Mouse (Mus musculus): ENCODE results near the gene Ankrd65.

Ankrd65 gene

DNA sequence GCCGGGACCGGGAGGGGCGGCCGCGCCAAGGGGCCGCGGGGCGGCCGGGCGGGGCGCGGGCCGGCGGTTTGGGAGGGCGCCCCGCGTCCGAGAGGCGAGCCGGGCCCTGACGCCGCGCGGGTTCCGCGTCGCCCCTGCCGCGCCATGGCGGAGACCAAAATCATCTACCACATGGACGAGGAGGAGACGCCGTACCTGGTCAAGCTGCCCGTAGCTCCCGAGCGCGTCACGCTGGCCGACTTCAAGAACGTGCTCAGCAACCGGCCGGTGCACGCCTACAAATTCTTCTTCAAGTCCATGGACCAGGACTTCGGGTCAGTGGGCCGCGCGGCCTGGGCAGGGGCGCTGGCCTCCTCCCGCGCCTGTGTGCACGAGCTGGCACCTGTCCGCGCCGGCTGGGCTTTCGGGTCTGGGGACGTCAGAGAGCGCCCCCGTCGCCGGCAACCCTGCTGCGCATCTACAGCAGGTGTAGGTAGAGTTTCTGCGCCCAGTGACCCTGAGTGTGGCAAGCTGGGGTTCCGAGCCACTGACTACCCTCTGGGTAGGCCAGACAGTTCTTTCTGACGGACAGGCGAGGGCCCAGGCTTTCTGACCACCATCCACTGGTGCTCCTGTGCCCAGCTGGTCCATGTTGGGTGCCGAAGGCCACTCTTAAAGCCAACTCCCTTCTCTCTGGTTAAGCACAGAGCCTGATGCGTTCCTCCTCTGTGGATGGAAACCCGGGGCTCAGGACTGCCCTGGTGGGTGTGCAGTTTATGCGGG lies 57.5 kb downstream of the Ankrd65 start:
- DNase-seq (ENCODE audit: low spot score in 2 of 2): no peak

DNA sequence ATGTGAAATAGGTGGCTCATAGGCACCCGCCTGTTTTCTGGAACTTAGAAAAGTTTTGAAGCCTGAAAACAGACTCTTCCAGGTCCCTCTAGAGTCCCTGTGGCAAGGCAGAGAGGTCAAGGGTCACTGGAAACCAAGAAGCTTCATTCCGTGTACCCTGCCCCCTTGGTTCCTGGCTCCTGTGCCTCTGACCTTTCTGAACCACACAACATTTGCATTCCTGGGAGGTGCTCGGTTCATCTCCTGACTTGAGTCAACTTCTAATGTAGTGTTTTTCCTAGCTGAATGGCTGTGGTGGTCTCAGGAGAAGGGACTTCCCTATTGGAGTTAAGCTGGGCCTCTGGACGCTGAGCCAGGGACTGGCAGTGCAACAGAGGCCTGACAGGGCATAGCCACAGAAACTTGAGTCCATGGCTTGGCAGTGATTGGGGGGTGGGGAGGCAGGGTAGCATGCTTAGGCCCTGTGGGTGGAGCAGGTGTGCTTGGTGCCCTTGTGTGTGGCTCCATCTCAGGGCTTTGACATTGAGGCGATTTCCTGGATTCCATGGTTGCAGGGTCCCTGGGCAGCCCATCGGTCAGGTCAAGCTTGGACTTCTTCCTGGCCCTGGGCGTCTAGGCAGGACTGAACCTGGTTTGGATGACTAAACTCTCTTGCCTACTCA lies 58.3 kb downstream of the Ankrd65 start:
- DNase-seq (ENCODE audit: low spot score in 2 of 2): no peak

Data from frontal cortex, postnatal 14 days (tissue).